Mouse (Mus musculus) layer of hippocampus, adult 18-20 months (tissue): Measurements from ENCODE around the gene March9. TPM values are rescaled to one million over a fixed set of nuclear protein-coding genes. Genes with fewer than 3 reads are reported as not detected.

Experiments used
- DNase-seq, 2 experiments: peaks; one replicate each; pipeline ENCODE4 v3.0.0; 2022; ENCODE audit warnings: low spot score in 2 of 2
- long read RNA-seq: library from polyadenylated mRNA; stranded (forward); transcript quantifications from one replicate; pipeline ENCODE4 v2.0.0, GENCODE M21; 2021
- total RNA-seq, 2 experiments: library from RNA; stranded (reverse); gene quantifications; 2 replicates each; pipeline ENCODE4 v1.2.3; 2021

Gene March9
- total RNA-seq = 10 to 100 TPM; 20.5 to 21.9 TPM
- long read RNA-seq, partial matches to known transcripts = 1 of 3 reads
- long read RNA-seq, other reads (novel, unspliced or antisense) = 0 of 3 reads

- peak in 1 of 2 experiments; percentile 75 for DNase-seq
Measured at GRCm38 (mm10) chr10:127059968-127060916, at the start of gene March9. Gene March9, minus strand, starts transcription at chr10:127060184.

DNA sequence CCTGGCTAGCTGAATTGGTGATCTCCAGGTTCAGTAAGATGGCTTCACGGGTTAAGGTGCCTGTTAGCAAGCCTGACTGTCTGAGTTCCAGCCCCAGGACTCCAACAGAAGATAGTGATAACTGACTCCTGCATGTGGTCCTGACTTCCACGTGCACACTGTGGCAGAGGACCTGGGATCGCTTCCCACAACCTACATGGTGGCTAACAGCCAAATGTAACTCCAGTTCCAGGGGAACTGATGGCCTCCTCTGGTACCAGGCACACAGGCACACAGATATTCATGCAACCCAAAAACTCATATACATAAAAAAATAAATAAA is 48.2 kb upstream of the March9 start:
- no peak for DNase-seq

DNA sequence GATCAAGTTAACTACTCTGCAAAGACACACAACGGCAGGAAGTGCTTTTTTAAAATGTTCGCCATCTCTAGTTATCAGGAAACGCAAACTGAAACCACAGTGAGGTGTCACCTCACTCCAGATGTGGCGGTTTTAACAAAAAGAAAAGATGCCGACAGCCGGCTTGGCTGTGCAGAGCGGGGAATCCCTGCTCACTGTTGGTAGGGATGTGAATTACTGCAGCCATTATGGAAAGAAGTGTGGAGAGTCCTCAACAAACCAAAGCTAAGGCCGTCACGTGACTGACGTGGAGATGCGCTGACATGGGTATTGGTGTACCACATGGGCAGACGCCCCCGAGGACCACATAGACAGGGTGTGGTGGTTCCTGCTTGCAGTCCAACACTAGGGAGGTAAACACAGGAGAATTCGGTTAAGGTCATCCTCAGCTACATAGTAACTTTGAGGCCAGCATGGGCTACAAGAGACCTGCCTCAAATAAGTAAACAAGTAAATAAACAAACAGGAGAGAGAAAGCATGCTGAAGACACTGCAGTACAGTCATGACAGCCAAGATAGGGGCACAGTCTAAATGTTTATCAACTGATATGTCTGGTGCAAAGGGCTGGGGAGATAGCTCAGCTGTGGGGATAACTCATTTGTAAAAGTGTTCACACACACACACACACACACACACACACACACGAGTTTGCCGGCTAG is 47.7 kb upstream of the March9 start:
- DNase-seq = no peak

DNA sequence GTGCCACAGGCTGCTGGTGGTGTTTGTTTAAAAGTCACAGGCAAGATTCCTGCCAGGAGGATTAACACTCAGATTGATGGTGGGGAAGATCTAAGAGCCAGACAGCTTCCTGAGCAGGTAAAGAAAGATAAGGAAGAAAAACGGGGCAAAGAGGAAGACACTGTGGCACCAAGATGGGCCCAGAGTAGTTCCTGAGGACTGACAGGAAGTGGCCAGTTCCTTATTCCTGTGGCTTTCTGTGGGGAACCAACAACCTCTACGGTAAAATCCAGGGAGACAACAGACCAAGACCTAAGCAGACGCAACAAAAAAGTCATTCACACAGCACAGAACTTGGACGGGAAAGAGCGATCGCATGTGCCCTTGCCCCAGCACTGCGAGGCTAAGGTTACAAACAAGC is 43.6 kb upstream of the March9 start:
- no peak for DNase-seq

DNA sequence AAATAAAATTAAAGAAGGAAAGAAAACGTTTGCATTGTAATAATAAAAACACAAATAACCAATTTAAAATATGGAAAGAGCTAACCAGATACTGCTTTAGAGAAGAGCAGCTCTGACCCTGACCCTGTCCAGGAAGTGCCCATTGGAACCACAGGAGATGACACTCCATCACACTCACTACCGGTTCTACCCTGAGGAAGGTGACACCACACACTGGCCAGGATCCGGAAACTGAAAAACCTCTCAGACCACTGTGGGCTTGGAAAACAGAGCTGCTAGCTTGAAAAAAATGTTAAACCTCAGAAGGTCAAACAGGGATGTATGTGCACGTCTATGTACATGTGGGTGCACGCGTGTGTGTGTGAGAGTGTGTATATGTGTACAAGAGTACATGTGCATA is 41.2 kb upstream of the March9 start:
- DNase-seq = no peak

DNA sequence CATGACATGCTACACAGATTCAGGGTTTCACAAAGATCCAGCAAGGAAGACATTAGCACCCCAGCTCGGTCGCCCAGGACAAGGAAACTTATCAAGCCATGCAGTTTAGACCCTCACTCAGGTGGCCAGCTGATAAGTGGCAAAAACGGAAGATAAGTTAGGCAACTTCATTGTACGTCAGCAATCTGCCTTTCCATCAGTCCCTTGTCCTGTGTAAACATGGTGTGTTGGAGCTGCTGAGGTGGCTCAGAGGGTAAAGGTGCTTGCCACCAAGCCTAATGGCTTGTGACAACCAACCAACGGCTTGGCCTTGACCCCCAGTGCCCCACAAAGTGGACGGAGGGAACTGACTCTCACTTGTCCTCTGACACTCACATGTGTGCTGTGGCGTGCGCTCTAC is 40.4 kb upstream of the March9 start:
- no peak for DNase-seq

- DNase-seq = no peak
Measured at GRCm38 (mm10) chr10:127099868-127100267, 39.9 kb upstream of the March9 start.

- DNase-seq = no peak
Measured at GRCm38 (mm10) chr10:127099191-127099590, 39.2 kb upstream of the March9 start.

DNA sequence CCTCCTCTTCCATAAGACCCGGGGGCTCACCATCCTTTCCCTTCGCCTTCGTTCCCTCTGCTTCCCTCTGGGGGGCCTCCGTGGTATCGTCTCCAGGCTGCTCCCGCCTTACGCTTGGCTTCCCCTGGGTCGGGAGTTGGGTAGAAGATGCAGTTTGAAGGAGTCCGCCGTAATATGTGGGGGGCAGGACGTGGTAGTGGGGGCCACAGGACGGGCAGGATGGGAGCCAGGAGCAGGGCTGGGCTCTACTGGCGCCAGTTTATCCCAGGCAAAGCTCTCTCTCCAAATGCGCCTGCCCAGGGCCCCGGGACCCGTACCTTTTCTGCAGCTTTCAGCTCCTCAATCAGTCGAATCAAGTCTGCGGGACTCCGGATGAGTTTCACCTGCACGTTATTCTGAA is 38.5 kb upstream of the March9 start:
- no peak for DNase-seq

DNA sequence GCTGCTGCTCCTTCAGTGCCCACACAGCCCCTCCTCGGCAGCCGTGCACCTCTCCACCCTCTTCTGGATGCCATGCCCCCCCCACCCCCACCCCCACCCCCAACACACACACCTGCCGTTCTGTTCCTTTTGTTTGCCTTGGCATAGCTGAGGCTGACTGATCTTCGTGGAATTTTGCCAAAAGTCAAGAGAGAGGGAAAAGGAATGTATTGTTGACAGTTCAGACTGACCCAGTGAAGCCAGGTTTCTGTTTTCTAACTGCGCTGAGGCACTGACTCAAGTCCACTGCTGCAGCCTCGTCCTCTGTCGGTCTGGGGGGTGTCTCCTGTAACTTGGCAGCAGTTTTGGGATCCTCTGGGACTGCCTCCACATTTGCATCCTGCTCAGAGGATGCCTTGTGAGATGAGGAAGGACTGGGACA is 34.4 kb upstream of the March9 start:
- DNase-seq = peak in 1 of 2 experiments; percentile 44

DNA sequence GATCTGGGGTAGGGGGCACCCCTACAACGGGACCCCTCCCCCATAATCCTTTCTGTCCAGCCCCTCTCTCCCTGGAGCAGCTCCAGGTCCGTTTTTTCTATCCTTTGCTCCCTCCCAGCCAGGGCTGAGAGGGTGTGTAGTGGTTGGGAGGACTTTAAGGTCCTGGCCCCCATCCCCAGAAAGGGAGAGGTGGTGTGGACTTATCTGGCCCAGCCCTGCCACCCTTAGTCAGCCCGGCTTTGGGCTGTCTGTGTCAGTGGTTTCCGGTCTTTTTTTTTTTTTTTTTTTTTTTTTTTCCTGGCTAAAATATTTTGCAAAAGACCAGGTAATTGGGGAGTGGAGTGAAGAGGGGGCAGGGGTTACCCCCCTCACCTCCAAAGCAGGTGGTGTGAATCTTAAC is 32.8 kb upstream of the March9 start:
- no peak for DNase-seq

- no peak for DNase-seq
Measured at GRCm38 (mm10) chr10:127091507-127092396, 31.8 kb upstream of the March9 start.

DNA sequence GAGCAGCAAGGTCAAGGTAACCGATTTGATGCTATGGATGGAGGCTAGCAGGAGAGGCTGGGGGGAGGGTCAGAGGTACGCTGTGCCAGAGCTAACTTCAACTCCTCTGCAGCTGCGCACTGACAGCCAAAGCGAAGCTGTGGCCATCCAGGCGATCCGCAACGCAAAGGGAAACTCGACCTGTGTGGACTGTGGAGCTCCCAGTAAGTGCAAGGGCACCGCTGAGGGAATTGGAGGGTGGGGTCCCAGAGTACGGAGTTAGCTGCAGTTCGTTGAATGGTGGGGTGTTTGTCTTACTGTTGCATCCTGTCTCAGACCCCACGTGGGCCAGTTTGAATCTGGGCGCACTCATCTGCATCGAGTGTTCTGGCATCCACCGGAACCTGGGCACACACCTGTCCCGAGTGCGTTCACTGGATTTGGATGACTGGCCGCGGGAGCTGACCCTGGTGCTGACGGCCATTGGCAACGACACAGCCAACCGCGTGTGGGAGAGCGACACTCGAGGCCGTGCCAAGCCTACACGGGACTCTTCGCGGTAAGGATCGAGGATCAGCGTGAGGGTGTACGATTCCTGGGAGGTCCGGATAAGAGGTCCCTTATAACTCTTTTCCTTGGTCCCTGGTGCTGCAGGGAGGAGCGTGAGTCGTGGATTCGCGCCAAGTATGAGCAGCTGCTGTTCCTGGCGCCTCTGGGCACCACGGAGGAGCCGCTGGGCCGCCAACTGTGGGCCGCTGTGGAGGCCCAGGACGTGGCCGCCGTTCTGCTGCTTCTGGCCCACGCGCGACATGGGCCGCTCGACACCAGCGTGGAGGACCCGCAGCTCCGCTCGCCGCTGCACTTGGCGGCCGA is 30.8 kb upstream of the March9 start:
- no peak for DNase-seq

GRCm38 (mm10) chr10:127085633-127086032 is 25.6 kb upstream of the March9 start:
- DNase-seq = no peak

GRCm38 (mm10) chr10:127085052-127085451 is 25.1 kb upstream of the March9 start:
- DNase-seq = no peak

- DNase-seq = no peak
Measured at GRCm38 (mm10) chr10:127083915-127084306, 23.9 kb upstream of the March9 start.

- no peak for DNase-seq
Measured at GRCm38 (mm10) chr10:127083292-127083914, 23.4 kb upstream of the March9 start.

DNA sequence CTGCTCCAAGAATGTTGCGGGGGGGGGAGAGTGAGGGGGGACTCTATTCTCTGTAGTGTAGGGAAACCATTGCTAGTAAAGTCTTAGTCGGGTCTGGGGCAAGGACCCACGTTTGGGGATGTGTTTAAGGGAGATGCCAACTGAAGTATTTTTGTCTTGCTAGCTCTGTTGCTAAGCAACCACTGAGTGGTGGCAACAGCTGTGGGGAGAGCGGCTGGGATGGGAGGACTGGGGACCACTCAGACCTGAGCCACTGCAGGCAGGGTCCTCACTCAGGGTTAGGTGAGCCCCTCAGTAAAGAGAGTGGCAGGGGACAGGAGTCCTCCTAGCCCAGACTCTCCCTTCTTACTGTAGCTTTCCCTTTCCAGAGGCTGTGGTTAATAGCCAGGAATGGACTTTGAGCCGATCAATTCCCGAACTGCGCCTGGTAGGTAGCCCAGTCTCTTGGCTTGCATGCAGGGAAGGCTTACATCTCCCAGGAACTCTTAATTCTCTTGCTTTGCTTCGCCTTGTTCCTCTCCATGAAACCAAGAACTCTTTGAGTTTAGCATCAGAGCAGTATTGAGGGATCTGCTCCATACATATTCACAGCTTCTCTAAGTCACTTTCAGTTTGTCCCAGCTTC is 22.1 kb upstream of the March9 start:
- no peak for DNase-seq
